Mouse (Mus musculus) forebrain, embryonic 13.5 days (tissue): ENCODE measurements around the gene 6030408B16Rik. TPM values are rescaled to one million over a fixed set of nuclear protein-coding genes. Genes with fewer than 3 reads are reported as not detected.

Source experiments
- ATAC-seq: fragments of 200-750 bp; cut with Nextera tagmentation; 2 replicates; pipeline ENCODE4 v1.8.0; 2017
- H3K27ac ChIP-seq: fragments of 300-500 bp; sonication (generic); 2 replicates; pipeline ENCODE4 v1.5.1; 2015; ENCODE audit warnings: inconsistent platforms, mild to moderate bottlenecking, moderate library complexity
- H3K27me3 ChIP-seq: fragments of 300-500 bp; sonication (generic); 2 replicates; pipeline ENCODE4 v1.6.1; 2015; ENCODE audit warnings: mild to moderate bottlenecking, inconsistent platforms
- H3K36me3 ChIP-seq: fragments of 300-500 bp; sonication (generic); 2 replicates; pipeline ENCODE4 v1.6.1; 2015; ENCODE audit warnings: mild to moderate bottlenecking, inconsistent platforms; ENCODE audit not compliant: poor library complexity, severe bottlenecking
- H3K4me1 ChIP-seq: fragments of 300-500 bp; sonication (generic); 2 replicates; pipeline ENCODE4 v1.6.1; 2015; ENCODE audit warnings: inconsistent platforms
- H3K4me2 ChIP-seq: fragments of 300-500 bp; sonication (generic); 2 replicates; pipeline ENCODE4 v1.6.1; 2015; ENCODE audit warnings: inconsistent platforms, mild to moderate bottlenecking, moderate library complexity
- H3K4me3 ChIP-seq: fragments of 300-500 bp; sonication (generic); 2 replicates; pipeline ENCODE4 v1.5.1; 2015; ENCODE audit warnings: mild to moderate bottlenecking, inconsistent platforms
- H3K9ac ChIP-seq: fragments of 300-500 bp; sonication (generic); 2 replicates; pipeline ENCODE4 v1.6.1; 2015; ENCODE audit warnings: mild to moderate bottlenecking, inconsistent platforms
- H3K9me3 ChIP-seq: fragments of 300-500 bp; sonication (generic); replicated peaks from 2 replicates; pipeline ENCODE4 v1.6.1; 2016; ENCODE audit warnings: inconsistent platforms
- WGBS: fragments of 180-500 bp; shearing (Covaris S2); methylation state at CpG from one replicate; pipeline ENCODE4 v1.1.7; 2015; 5-methylcytosine and 5-hydroxymethylcytosine counted together
- polyA plus RNA-seq: library from polyadenylated mRNA; unstranded; fragments of >200 nt; fragmentation: Nextera tagmentation; extraction: Ambion mirVana; gene quantifications from 2 replicates; pipeline ENCODE4 v1.2.1, GENCODE M21; 2015

Gene 6030408B16Rik
- polyA plus RNA-seq, 1 experiment from 2014 or later: 0.23 TPM

DNA sequence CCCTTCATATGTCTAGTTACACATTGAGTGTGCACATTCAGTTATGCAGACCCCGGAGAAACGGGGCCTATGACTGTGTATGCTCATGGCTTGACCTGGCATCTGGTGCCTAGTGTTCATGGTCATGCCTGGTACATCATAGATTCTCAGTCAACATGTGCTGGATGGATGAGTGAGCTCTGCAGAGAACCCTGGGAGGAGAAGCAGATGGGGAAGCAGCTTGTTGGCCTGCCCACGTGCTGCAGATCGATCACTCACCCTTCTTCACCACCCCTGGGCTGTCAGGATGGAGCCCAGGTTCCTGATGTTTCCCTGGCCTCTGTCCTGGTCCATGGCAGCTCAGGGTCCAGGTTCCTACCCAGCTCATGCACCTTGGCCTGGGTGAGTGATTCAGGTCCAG is 13.4 kb downstream of the 6030408B16Rik start:
- H3K9me3 ChIP-seq: no peaks in the 10 kb centered on the region
- 78% methylated on average over 4 of the region's 4 CpGs for WGBS
- no peaks in the 10 kb centered on the region for H3K36me3 ChIP-seq
- no peak overlapping the region for H3K4me2 ChIP-seq
- ATAC-seq: no peak
- H3K27ac ChIP-seq: no peak overlapping the region
- no peak overlapping the region for H3K9ac ChIP-seq
- H3K4me3 ChIP-seq: no peak overlapping the region
- no peaks in the 10 kb centered on the region for H3K27me3 ChIP-seq
- H3K4me1 ChIP-seq: peaks cover 4% of the 10 kb centered on the region; the same call in 1 of the 2 replicates

DNA sequence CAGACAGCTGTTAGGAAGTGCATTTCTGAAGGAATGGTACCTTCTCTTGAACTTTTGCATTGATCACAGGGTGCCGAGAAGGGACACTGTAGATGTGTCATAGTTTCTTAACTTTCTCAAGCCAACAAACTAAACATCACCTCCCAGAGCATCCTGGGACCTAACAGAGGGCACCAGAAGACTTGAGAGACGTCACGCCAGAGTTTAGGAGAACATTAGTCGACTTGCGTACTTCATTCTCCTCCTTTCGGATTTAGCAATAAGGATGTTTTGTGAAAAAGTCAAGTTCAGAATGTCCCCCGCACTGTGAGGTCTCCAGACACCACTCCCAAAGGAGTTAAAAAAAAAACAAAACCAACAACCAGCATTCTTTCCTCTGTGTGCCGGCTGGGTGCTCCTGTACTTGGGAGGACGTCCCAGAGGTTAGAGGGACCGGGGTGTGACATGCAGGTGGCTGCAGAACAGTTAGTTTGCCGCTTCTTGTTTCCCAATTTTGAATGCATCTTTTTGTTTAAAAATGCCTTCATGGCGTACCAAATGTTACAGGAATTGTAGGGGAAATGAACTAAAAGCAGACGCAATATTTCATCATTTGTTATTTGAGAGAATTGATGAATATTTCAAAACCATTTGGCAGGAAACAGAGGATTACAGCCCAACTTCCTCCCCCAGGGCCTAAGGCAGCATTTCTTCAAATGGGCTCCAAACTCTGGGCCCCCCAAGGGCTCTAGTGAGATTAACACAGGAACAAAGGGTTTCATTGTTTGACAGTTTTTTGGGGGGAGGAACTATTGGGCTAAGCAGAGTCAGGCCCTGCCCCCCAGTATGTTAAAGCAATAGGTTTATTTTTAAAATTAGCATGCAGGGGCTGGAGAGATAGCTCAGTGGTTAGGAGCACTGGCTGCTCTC is 15.7 kb downstream of the 6030408B16Rik start:
- Histone ChIP-seq H3K27ac (no peak overlapping the region), H3K9me3 (no peaks in the 10 kb centered on the region), H3K27me3 (no peaks in the 10 kb centered on the region), H3K36me3 (no peaks in the 10 kb centered on the region), H3K4me3 (no peak overlapping the region), H3K4me1 (peaks cover 4% of the 10 kb centered on the region; the same call in 1 of the 2 replicates), H3K4me2 (no peak overlapping the region), H3K9ac (no peak overlapping the region)
- WGBS: 65% methylated on average over 13 of the region's 13 CpGs
- no peak for ATAC-seq

DNA sequence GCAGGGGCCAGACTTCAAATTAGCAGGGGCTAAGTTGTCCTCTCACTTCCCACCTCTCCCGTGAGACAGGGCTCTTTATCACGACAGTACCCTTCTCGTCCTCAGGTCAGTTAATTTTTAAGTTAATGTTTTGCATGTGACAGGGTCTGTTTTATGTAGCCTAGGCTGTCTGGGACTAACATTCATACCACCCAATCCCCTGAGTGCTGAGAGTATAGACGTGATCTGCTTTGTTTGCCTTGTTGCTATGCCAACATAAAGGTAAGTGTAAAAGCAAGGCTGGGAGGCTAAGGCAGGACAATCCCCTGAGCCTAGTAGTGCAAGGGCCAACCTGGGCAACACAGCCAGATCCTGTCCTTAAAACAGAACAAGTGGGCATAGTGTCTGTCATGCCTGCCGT is 16.5 kb downstream of the 6030408B16Rik start:
- H3K27ac ChIP-seq: no peak overlapping the region
- H3K9me3 ChIP-seq: no peaks in the 10 kb centered on the region
- ATAC-seq: no peak
- no peak overlapping the region for H3K4me3 ChIP-seq
- no peak overlapping the region for H3K4me2 ChIP-seq
- no peaks in the 10 kb centered on the region for H3K36me3 ChIP-seq
- no peak overlapping the region for H3K9ac ChIP-seq
- 43% methylated on average over 5 of the region's 5 CpGs for WGBS
- peaks cover 4% of the 10 kb centered on the region; the same call in 1 of the 2 replicates for H3K4me1 ChIP-seq
- H3K27me3 ChIP-seq: no peaks in the 10 kb centered on the region

DNA sequence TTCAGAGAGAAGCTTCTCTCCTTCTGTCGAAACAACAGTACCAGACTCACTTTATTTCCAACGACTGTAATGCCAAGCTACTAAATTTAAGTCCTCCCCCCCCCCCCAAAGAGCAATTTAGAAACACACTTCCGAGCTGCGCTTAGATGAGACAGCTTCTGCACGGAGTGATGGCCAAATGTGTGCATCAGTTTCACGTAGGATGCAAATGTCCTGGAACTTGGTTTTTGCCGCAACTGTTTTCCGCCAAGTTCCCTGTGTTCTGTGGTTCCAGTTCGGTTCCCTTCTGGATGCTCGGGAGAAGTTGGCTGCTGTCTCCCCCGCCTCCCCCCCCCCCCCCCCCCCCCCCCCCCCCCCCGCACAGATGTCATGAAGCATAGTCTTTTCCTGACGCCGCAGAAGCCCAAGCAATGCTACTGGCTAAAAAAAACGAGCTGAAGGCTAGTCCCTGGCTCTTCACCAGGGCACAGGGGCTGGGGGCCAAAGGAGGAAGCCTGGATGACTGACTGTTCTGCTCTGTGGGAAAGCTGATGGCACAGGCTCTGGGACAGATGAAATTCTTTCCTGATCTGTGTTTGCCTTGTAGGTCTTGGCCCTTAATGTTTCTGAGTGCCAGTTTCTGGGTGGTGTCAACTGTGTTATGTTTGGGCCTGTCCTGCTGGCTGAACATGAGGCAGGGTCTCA is 18.2 kb downstream of the 6030408B16Rik start:
- WGBS: 60% methylated on average over 14 of the region's 15 CpGs
- peaks cover 8% of the 10 kb centered on the region for H3K4me1 ChIP-seq
- H3K4me3 ChIP-seq: no peak overlapping the region
- no peaks in the 10 kb centered on the region for H3K9me3 ChIP-seq
- ATAC-seq: no peak
- no peaks in the 10 kb centered on the region for H3K27me3 ChIP-seq
- H3K4me2 ChIP-seq: no peak overlapping the region
- H3K27ac ChIP-seq: no peak overlapping the region
- H3K36me3 ChIP-seq: no peaks in the 10 kb centered on the region
- no peak overlapping the region for H3K9ac ChIP-seq

DNA sequence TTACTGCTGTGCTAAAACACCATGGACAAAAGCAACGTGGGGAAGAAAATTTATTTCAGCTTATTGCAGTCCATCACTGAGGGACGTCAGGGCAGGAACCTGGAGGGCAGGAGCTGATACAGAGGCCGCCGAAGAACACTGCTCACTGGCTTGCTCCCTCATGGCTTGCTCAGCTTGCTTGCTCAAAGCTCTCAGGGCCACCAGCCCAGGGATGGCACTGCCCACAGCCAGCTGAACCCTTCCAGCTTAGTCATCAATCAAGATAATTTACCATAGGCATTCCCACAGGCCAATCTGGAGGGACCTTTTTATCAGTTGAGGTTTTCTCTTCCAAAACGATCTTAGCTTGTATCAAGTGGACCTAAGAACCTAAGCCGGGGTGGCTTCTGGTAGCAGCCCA is 19.0 kb downstream of the 6030408B16Rik start:
- ATAC-seq: no peak
- no peak overlapping the region for H3K4me2 ChIP-seq
- H3K4me3 ChIP-seq: no peak overlapping the region
- H3K9ac ChIP-seq: no peak overlapping the region
- no peak overlapping the region for H3K27ac ChIP-seq
- WGBS: 88% methylated on average over 6 of the region's 6 CpGs
- no peaks in the 10 kb centered on the region for H3K27me3 ChIP-seq
- peaks cover 16% of the 10 kb centered on the region for H3K4me1 ChIP-seq
- no peaks in the 10 kb centered on the region for H3K9me3 ChIP-seq
- H3K36me3 ChIP-seq: no peaks in the 10 kb centered on the region

DNA sequence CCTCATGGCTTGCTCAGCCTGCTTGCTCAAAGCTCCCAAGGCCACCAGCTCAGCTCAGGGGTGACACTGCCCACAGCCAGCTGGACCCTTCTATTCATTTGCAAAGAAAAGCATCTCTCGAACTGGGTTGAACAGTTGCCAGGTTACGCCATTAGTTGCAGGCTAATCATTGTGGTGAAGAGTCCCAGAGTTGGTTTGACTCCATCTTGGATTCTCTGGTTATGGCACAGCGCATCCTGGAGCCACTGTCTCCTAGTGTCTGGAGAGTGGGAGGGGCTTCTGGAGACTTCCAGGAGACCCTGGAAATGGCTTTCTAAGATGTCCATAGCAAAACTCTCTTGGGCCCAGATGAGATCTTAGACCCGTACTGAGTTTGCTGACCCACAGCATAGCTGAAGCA is 22.4 kb downstream of the 6030408B16Rik start:
- no peaks in the 10 kb centered on the region for H3K36me3 ChIP-seq
- no peak overlapping the region for H3K27ac ChIP-seq
- WGBS: 75% methylated on average over 4 of the region's 4 CpGs
- H3K4me3 ChIP-seq: 0 out of 2 replicates have a peak overlapping the region, but pooled peaks have one; percentile 6
- no peaks in the 10 kb centered on the region for H3K27me3 ChIP-seq
- peaks cover 12% of the 10 kb centered on the region for H3K4me1 ChIP-seq
- ATAC-seq: peak; percentile 39; the same call in 1 of the 2 replicates
- H3K9me3 ChIP-seq: no peaks in the 10 kb centered on the region
- H3K4me2 ChIP-seq: peak overlapping the region; percentile 41; the same call in 1 of the 2 replicates
- no peak overlapping the region for H3K9ac ChIP-seq

DNA sequence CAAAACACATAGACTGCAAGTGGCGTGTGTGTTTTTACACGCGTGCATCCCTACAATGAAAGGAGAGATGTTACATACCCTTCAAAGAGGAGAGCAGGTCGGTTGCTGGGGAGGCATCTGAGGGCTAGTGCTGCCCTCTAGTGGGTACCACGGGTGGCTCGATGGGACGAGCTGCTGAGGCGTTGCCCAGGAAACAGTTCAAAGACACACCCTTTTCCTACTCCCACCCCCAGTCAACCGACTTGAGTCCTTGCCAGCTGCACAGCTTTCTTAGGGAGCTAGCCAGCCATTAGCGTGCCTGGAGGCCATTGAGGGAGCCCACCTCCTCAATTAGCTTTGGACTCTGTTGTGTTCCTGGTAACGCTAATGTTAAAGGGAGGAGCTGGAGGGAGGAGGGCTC is 22.8 kb downstream of the 6030408B16Rik start:
- WGBS: 3% methylated on average over 11 of the region's 11 CpGs
- Histone ChIP-seq H3K4me2 (peak overlapping the region; percentile 41), H3K27me3 (no peaks in the 10 kb centered on the region), H3K9ac (no peak overlapping the region), H3K36me3 (no peaks in the 10 kb centered on the region), H3K9me3 (no peaks in the 10 kb centered on the region), H3K27ac (no peak overlapping the region), H3K4me3 (0 out of 2 replicates have a peak overlapping the region, but pooled peaks have one; percentile 6), H3K4me1 (peaks cover 12% of the 10 kb centered on the region)
- ATAC-seq: peak; percentile 92

DNA sequence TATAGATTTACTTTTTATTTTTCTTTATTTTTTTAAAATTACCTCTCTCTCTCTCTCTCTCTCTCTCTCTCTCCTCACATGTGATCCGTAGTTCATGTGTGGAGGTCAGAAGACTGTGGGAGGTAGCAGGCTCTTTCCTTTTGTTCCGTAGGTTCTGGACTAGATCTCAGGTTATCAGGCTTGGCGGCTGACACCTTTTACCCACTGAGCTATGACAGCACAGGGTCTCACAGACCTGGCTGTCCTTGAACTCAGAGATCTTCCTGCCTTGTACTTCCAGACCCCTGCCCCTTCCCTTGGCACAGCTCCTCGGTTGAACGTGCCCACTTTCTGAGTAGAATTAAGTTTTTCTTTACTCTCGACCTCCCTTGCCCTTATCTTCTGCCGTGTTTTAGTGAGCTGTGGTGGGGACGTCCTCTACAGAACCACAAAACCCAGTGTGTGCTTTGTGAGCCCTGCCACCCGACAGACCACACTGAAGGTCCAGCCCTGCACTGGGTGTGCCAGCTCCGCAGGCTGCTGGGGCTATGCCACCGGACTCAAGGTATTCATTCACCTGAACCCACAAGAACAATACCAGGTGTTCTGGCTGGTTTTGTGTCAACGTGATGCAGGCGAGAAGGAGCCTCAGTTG is 23.4 kb downstream of the 6030408B16Rik start:
- Histone ChIP-seq H3K9me3 (no peaks in the 10 kb centered on the region), H3K36me3 (no peaks in the 10 kb centered on the region), H3K4me1 (peaks cover 12% of the 10 kb centered on the region), H3K9ac (no peak overlapping the region), H3K4me2 (peak overlapping the region; percentile 41), H3K27me3 (no peaks in the 10 kb centered on the region), H3K27ac (no peak overlapping the region), H3K4me3 (no peak overlapping the region)
- peak; percentile 72 for ATAC-seq
- 58% methylated on average over 13 of the region's 13 CpGs for WGBS

DNA sequence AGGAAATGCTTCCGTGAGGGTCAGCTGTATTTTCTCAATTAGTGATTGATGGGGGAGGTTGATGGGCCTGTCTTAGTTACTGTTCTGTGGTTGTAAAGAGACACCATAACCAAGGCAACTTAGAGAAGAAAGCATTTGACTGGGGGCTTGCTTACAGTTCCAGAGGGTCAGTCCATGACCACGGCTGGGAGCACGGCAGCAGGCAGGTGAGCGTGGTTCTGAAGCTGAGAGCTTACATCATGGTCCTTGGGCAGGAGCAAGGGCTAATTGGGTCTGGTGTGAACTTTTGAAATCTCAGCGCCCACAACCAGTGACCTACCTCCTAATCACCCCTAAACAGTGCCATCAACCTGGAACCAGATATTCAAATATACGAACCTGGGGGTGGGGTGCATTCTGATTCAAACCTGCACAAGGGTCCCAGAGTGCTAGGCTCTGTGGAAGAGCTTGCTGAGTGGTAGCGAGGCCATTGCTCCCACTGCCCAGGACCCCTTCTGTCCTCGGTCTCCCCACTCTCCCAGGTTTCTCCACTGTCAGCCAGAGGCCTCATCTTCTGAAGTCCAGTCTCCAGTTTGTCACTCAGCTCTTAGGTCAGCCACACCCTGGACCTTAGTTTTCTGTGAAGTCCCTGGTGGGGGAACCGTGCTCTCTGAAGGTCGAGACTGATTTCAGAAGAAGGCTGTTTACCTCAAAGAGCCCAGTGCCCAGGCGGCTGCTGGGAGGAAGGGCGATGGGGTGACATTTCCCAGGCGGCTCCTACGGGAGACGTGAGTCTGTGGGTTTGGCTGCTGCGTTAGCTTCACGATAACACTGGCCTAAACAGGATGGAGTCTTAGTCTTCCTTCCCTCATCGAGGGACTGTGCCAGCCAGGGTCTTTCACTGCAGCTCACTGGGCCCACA is 24.2 kb downstream of the 6030408B16Rik start:
- Histone ChIP-seq H3K27me3 (no peaks in the 10 kb centered on the region), H3K9ac (no peak overlapping the region), H3K4me2 (no peak overlapping the region), H3K36me3 (no peaks in the 10 kb centered on the region), H3K4me3 (no peak overlapping the region), H3K4me1 (peaks cover 12% of the 10 kb centered on the region), H3K9me3 (no peaks in the 10 kb centered on the region), H3K27ac (no peak overlapping the region)
- WGBS: 87% methylated on average over 18 of the region's 18 CpGs
- ATAC-seq: no peak

DNA sequence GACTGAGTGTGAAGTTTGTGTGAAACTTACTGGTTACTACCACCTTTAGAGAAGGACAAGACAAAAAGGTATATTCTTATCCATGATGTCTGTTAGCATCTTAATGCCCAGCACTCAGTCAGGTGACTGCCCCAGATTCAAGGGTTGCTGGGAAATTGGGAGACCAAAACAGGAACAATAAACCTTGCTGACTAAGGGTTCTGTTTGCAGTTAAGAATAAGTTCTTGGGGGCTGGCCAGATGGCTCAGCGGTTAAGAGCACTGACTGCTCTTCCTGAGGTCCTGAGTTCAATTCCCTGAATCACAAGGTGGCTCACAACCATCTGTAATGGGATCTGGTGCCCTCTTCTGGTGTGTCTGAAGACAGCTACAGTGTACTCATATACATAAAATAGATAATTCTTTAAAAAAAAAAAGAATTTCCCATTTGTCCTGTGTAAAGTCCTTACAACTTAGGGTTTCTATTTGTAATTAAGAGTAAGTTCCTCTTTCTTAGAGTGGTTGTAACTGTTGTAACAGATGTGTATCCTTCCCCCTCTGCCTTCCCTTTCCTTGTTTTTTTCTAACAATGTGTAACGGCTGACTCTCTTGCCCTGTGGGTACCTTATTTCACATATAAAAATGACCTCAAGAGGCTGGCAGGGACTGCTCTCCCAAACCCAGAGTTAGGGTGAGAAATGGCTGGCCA is 24.9 kb downstream of the 6030408B16Rik start:
- peaks cover 12% of the 10 kb centered on the region for H3K4me1 ChIP-seq
- H3K9ac ChIP-seq: no peak overlapping the region
- H3K27ac ChIP-seq: no peak overlapping the region
- H3K9me3 ChIP-seq: no peaks in the 10 kb centered on the region
- no peaks in the 10 kb centered on the region for H3K36me3 ChIP-seq
- H3K4me2 ChIP-seq: no peak overlapping the region
- no peak for ATAC-seq
- WGBS: 81% methylated on average over 2 of the region's 2 CpGs
- no peak overlapping the region for H3K4me3 ChIP-seq
- no peaks in the 10 kb centered on the region for H3K27me3 ChIP-seq
